Mouse (Mus musculus) C2C12 (cell line): ENCODE data around the gene Klhl22.

Source experiments
- CEBPB ChIP-seq: IDR thresholded peaks from one replicate; pipeline ENCODE4 v1.6.1; 2011; ENCODE audit warnings: low read depth, mild to moderate bottlenecking, control low read depth, moderate library complexity
- CTCF ChIP-seq: IDR thresholded peaks from one replicate; pipeline ENCODE4 v1.5.1; 2011; ENCODE audit not compliant: control insufficient read depth, insufficient read depth, insufficient read length
- USF1 ChIP-seq: IDR thresholded peaks from one replicate; pipeline ENCODE4 v1.6.1; 2011; ENCODE audit warnings: low read depth, mild to moderate bottlenecking, control low read depth, moderate library complexity

- TF ChIP-seq CTCF, result no peak
- TF ChIP-seq USF1, result no peak
- no peak for TF ChIP-seq CEBPB
These were observed 47.3 kb downstream of the Klhl22 start for GRCm38 (mm10) chr16:17806581-17807191.
